Mouse (Mus musculus) lung, embryonic 15.5 days (tissue): ENCODE results near the gene Masp1. TPM values are rescaled to one million over a fixed set of nuclear protein-coding genes. Genes with fewer than 3 reads are reported as not detected.

Experiments used
- ATAC-seq: fragments of 200-750 bp; cut with Nextera tagmentation; 2 replicates; pipeline ENCODE4 v1.8.0; 2017; ENCODE audit warnings: moderate number of reproducible peaks, borderline replicate concordance; ENCODE audit not compliant: low FRiP score, low TSS enrichment; ENCODE audit errors: extremely low read depth
- H3K27ac ChIP-seq: fragments of 300-500 bp; sonication (generic); 2 replicates; pipeline ENCODE4 v1.5.1; 2015; ENCODE audit warnings: moderate library complexity, mild to moderate bottlenecking, inconsistent platforms
- H3K27me3 ChIP-seq: fragments of 300-500 bp; sonication (generic); 2 replicates; pipeline ENCODE4 v1.6.1; 2015; ENCODE audit warnings: inconsistent platforms
- H3K36me3 ChIP-seq: fragments of 300-500 bp; sonication (generic); 2 replicates; pipeline ENCODE4 v1.6.1; 2015; ENCODE audit warnings: inconsistent platforms
- H3K4me1 ChIP-seq: fragments of 300-500 bp; sonication (generic); 2 replicates; pipeline ENCODE4 v1.6.1; 2015; ENCODE audit warnings: inconsistent platforms
- H3K4me2 ChIP-seq: fragments of 300-500 bp; sonication (generic); 2 replicates; pipeline ENCODE4 v1.6.1; 2015; ENCODE audit warnings: inconsistent platforms, mild to moderate bottlenecking, moderate library complexity
- H3K4me3 ChIP-seq: fragments of 300-500 bp; sonication (generic); 2 replicates; pipeline ENCODE4 v1.5.1; 2015; ENCODE audit warnings: mild to moderate bottlenecking, inconsistent platforms
- H3K9ac ChIP-seq: fragments of 300-500 bp; sonication (generic); 2 replicates; pipeline ENCODE4 v1.6.1; 2015; ENCODE audit warnings: inconsistent platforms
- H3K9me3 ChIP-seq: fragments of 300-500 bp; sonication (generic); 2 replicates; pipeline ENCODE4 v1.6.1; 2016; ENCODE audit warnings: inconsistent platforms
- WGBS: fragments of 180-500 bp; shearing (Covaris S2); methylation state at CpG from one replicate; pipeline ENCODE4 v1.1.7; 2015; 5-methylcytosine and 5-hydroxymethylcytosine counted together
- polyA plus RNA-seq: library from polyadenylated mRNA; unstranded; fragments of >200 nt; fragmentation: Nextera tagmentation; extraction: Ambion mirVana; gene quantifications from 2 replicates; pipeline ENCODE4 v1.2.1, GENCODE M21; 2015

Masp1 gene
- polyA plus RNA-seq, 1 experiment from 2014 or later, result 3.6 TPM

GRCm38 (mm10) chr16:23454376-23454775, 66.2 kb downstream of the Masp1 start:
- no peak overlapping the region for H3K4me2 ChIP-seq
- no peaks in the 10 kb centered on the region for H3K27me3 ChIP-seq
- no peak overlapping the region for H3K27ac ChIP-seq
- H3K4me3 ChIP-seq, result no peak overlapping the region
- no peak overlapping the region for H3K9ac ChIP-seq
- 80% methylated on average over 6 of the region's 6 CpGs for WGBS
- H3K4me1 ChIP-seq, result peaks cover 12% of the 10 kb centered on the region
- no peak for ATAC-seq
- H3K36me3 ChIP-seq, result no peaks in the 10 kb centered on the region
- no peaks in the 10 kb centered on the region for H3K9me3 ChIP-seq

GRCm38 (mm10) chr16:23452476-23452875, 68.1 kb downstream of the Masp1 start:
- Histone ChIP-seq H3K9ac (no peak overlapping the region), H3K4me3 (no peak overlapping the region), H3K27ac (no peak overlapping the region), H3K4me1 (peaks cover 12% of the 10 kb centered on the region), H3K9me3 (no peaks in the 10 kb centered on the region), H3K36me3 (no peaks in the 10 kb centered on the region), H3K27me3 (no peaks in the 10 kb centered on the region), H3K4me2 (no peak overlapping the region)
- WGBS, result 14% methylated on average over 3 of the region's 3 CpGs
- ATAC-seq, result 0 out of 2 replicates have a peak, but pooled peaks have one; percentile 57

- ATAC-seq, result no peak
- no peaks in the 10 kb centered on the region for H3K36me3 ChIP-seq
- 79% methylated on average over 4 of the region's 4 CpGs for WGBS
These were observed 69.8 kb downstream of the Masp1 start for GRCm38 (mm10) chr16:23450816-23451215.

GRCm38 (mm10) chr16:23449946-23450345, 70.7 kb downstream of the Masp1 start:
- 59% methylated on average over 2 of the region's 2 CpGs for WGBS
- no peak overlapping the region for H3K27ac ChIP-seq
- no peaks in the 10 kb centered on the region for H3K9me3 ChIP-seq
- H3K27me3 ChIP-seq, result no peaks in the 10 kb centered on the region
- no peaks in the 10 kb centered on the region for H3K4me1 ChIP-seq
- H3K4me3 ChIP-seq, result no peak overlapping the region
- no peak overlapping the region for H3K9ac ChIP-seq
- H3K36me3 ChIP-seq, result no peaks in the 10 kb centered on the region
- no peak for ATAC-seq
- no peak overlapping the region for H3K4me2 ChIP-seq

More at GRCm38 (mm10) chr16:23450816-23451215, 69.8 kb downstream of the Masp1 start:
- no peak overlapping the region for H3K4me2 ChIP-seq
- no peaks in the 10 kb centered on the region for H3K9me3 ChIP-seq
- H3K27ac ChIP-seq, result no peak overlapping the region
- H3K4me3 ChIP-seq, result no peak overlapping the region
- no peak overlapping the region for H3K9ac ChIP-seq
- peaks cover under 1% of the 10 kb centered on the region; the same call in 1 of the 2 replicates for H3K4me1 ChIP-seq
- H3K27me3 ChIP-seq, result no peaks in the 10 kb centered on the region

- Histone ChIP-seq H3K4me2 (no peak overlapping the region), H3K4me3 (no peak overlapping the region), H3K36me3 (no peaks in the 10 kb centered on the region), H3K9me3 (no peaks in the 10 kb centered on the region), H3K9ac (no peak overlapping the region), H3K27me3 (no peaks in the 10 kb centered on the region), H3K27ac (no peak overlapping the region), H3K4me1 (no peaks in the 10 kb centered on the region)
- WGBS, result 81% methylated on average over 4 of the region's 4 CpGs
- no peak for ATAC-seq
These were observed 76.4 kb downstream of the Masp1 start for GRCm38 (mm10) chr16:23444231-23444630.

GRCm38 (mm10) chr16:23437404-23438166, 83.0 kb downstream of the Masp1 start:
- H3K9me3 ChIP-seq, result no peaks in the 10 kb centered on the region
- no peak overlapping the region for H3K4me2 ChIP-seq
- no peak for ATAC-seq
- H3K4me1 ChIP-seq, result no peaks in the 10 kb centered on the region
- no peak overlapping the region for H3K27ac ChIP-seq
- H3K36me3 ChIP-seq, result no peaks in the 10 kb centered on the region
- no peak overlapping the region for H3K4me3 ChIP-seq
- 53% methylated on average over 12 of the region's 12 CpGs for WGBS
- no peak overlapping the region for H3K9ac ChIP-seq
- H3K27me3 ChIP-seq, result no peaks in the 10 kb centered on the region

GRCm38 (mm10) chr16:23429991-23430390, 90.6 kb downstream of the Masp1 start:
- H3K27ac ChIP-seq, result no peak overlapping the region
- no peak overlapping the region for H3K9ac ChIP-seq
- no peaks in the 10 kb centered on the region for H3K36me3 ChIP-seq
- WGBS, result 70% methylated on average over 8 of the region's 8 CpGs
- no peak overlapping the region for H3K4me2 ChIP-seq
- no peaks in the 10 kb centered on the region for H3K27me3 ChIP-seq
- no peak for ATAC-seq
- H3K4me1 ChIP-seq, result no peaks in the 10 kb centered on the region
- H3K4me3 ChIP-seq, result no peak overlapping the region
- H3K9me3 ChIP-seq, result no peaks in the 10 kb centered on the region

- H3K36me3 ChIP-seq, result no peaks in the 10 kb centered on the region
- WGBS, result 71% methylated on average over 7 of the region's 7 CpGs
- H3K9me3 ChIP-seq, result no peaks in the 10 kb centered on the region
- H3K4me1 ChIP-seq, result no peaks in the 10 kb centered on the region
- no peak within 1 kb of the TSS for H3K4me2 ChIP-seq
- no peaks in the 10 kb centered on the region for H3K27me3 ChIP-seq
- H3K27ac ChIP-seq, result no peak within 1 kb of the TSS
- no peak within 1 kb of the TSS for H3K9ac ChIP-seq
- no peak within 1 kb of the TSS for H3K4me3 ChIP-seq
- ATAC-seq, result no peak
These were observed 91.8 kb downstream of the Masp1 start, which contains the start of gene Rtp1 for GRCm38 (mm10) chr16:23428647-23429319. Gene Rtp1, plus strand, starts transcription at chr16:23429133.

- Histone ChIP-seq H3K36me3 (no peaks in the 10 kb centered on the region), H3K4me3 (no peak overlapping the region), H3K9ac (no peak overlapping the region), H3K4me1 (no peaks in the 10 kb centered on the region), H3K27me3 (no peaks in the 10 kb centered on the region), H3K27ac (no peak overlapping the region), H3K9me3 (no peaks in the 10 kb centered on the region), H3K4me2 (no peak overlapping the region)
- WGBS, result 70% methylated on average over 1 of the region's 1 CpGs
- ATAC-seq, result no peak
These were observed 92.9 kb downstream of the Masp1 start for GRCm38 (mm10) chr16:23427701-23428100.

- no peaks in the 10 kb centered on the region for H3K36me3 ChIP-seq
- H3K4me3 ChIP-seq, result no peak overlapping the region
- H3K4me1 ChIP-seq, result no peaks in the 10 kb centered on the region
- WGBS, result 61% methylated on average over 5 of the region's 5 CpGs
- no peaks in the 10 kb centered on the region for H3K9me3 ChIP-seq
- H3K4me2 ChIP-seq, result no peak overlapping the region
- no peak overlapping the region for H3K9ac ChIP-seq
- no peak overlapping the region for H3K27ac ChIP-seq
- ATAC-seq, result no peak
- H3K27me3 ChIP-seq, result no peaks in the 10 kb centered on the region
These were observed 96.8 kb downstream of the Masp1 start for GRCm38 (mm10) chr16:23423825-23424224.

GRCm38 (mm10) chr16:23419565-23420085, 101.0 kb downstream of the Masp1 start:
- Histone ChIP-seq H3K27ac (no peak overlapping the region), H3K9ac (no peak overlapping the region), H3K27me3 (no peaks in the 10 kb centered on the region), H3K4me2 (no peak overlapping the region), H3K9me3 (no peaks in the 10 kb centered on the region), H3K4me1 (peaks cover 8% of the 10 kb centered on the region; the same call in 1 of the 2 replicates), H3K4me3 (no peak overlapping the region), H3K36me3 (no peaks in the 10 kb centered on the region)
- ATAC-seq, result no peak
- WGBS, result 73% methylated on average over 8 of the region's 8 CpGs
